Mouse (Mus musculus) limb, embryonic 13.5 days (tissue): ENCODE data around the gene Dvl2. TPM values are rescaled to one million over a fixed set of nuclear protein-coding genes. Genes with fewer than 3 reads are reported as not detected.
A peak's percentile ranks its signal among the peaks of the same experiment; 100 is the strongest.

Experiments used
- ATAC-seq: fragments of 200-750 bp; cut with Nextera tagmentation; 2 replicates; pipeline ENCODE4 v1.8.0; 2017; ENCODE audit warnings: low read depth, moderate number of reproducible peaks, moderate TSS enrichment; ENCODE audit not compliant: low FRiP score
- H3K27ac ChIP-seq: fragments of 300-500 bp; sonication (generic); 2 replicates; pipeline ENCODE4 v1.5.1; 2015; ENCODE audit warnings: inconsistent platforms, mild to moderate bottlenecking, moderate library complexity
- H3K27me3 ChIP-seq: fragments of 300-500 bp; sonication (generic); 2 replicates; pipeline ENCODE4 v1.6.1; 2015; ENCODE audit warnings: mild to moderate bottlenecking, inconsistent platforms
- H3K36me3 ChIP-seq: fragments of 300-500 bp; sonication (generic); 2 replicates; pipeline ENCODE4 v1.6.1; 2015; ENCODE audit warnings: inconsistent platforms, mild to moderate bottlenecking, moderate library complexity
- H3K4me1 ChIP-seq: fragments of 300-500 bp; sonication (generic); 2 replicates; pipeline ENCODE4 v1.6.1; 2015; ENCODE audit warnings: inconsistent platforms
- H3K4me2 ChIP-seq: fragments of 300-500 bp; sonication (generic); replicated peaks from 2 replicates; pipeline ENCODE4 v1.6.1; 2015; ENCODE audit warnings: inconsistent platforms, mild to moderate bottlenecking, moderate library complexity
- H3K4me3 ChIP-seq: fragments of 300-500 bp; sonication (generic); 2 replicates; pipeline ENCODE4 v1.5.1; 2015; ENCODE audit warnings: moderate library complexity, mild to moderate bottlenecking, inconsistent platforms
- H3K9ac ChIP-seq: fragments of 300-500 bp; sonication (generic); 2 replicates; pipeline ENCODE4 v1.6.1; 2015; ENCODE audit warnings: mild to moderate bottlenecking, inconsistent platforms
- H3K9me3 ChIP-seq: fragments of 300-500 bp; sonication (generic); 2 replicates; pipeline ENCODE4 v1.6.1; 2016; ENCODE audit warnings: inconsistent platforms
- WGBS: fragments of 180-500 bp; shearing (Covaris S2); methylation state at CpG from one replicate; pipeline ENCODE4 v1.1.7; 2015; 5-methylcytosine and 5-hydroxymethylcytosine counted together
- polyA plus RNA-seq: library from polyadenylated mRNA; unstranded; fragments of >200 nt; fragmentation: Nextera tagmentation; extraction: Ambion mirVana; gene quantifications from 2 replicates; pipeline ENCODE4 v1.2.1, GENCODE M21; 2015

Dvl2 gene
- polyA plus RNA-seq, 1 experiment from 2014 or later: 59.8 TPM

DNA sequence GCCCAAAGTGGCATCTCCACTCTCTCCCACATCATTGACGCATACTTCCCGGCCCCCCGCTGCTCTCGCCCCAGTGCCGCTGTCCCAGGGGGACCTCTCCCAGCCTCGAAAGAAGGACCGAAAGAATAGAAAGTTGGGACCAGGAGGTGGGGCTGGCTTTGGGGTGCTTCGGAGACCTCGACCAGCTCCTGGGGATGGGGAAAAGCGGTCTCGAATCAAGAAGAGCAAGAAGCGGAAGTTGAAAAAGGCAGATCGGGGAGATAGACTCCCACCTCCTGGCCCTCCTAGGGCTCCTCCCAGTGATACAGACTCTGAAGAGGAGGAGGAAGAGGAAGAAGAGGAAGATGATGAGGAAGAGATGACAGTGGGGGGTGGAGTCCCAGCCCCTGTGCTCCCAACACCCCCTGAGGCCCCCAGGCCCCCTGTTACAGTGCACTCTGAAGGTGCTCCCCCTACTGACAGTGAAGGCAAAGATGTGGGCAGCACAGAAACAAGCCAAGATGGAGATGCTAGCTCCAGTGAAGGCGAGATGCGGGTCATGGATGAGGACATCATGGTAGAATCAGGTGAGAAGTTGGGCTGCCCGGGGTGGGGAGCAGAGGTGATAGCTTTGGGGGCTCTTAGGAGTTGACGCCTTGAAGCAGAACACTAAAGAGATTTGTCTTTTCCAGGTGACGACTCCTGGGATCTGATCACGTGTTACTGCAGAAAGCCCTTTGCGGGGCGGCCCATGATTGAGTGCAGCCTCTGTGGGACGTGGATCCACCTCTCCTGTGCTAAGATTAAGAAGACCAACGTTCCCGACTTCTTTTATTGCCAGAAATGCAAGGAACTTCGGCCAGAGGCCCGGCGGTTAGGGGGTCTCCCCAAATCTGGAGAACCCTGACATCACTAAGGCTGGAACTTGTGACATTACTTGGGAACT, 1.6 kb upstream of the Dvl2 start:
- Histone ChIP-seq H3K9ac (peak overlapping the region; percentile 6; the same call in 1 of the 2 replicates), H3K4me2 (no peak overlapping the region), H3K9me3 (no peaks in the 10 kb centered on the region), H3K4me1 (peaks cover 59% of the 10 kb centered on the region), H3K4me3 (peak overlapping the region; percentile 98; the same call in 1 of the 2 replicates), H3K27ac (no peak overlapping the region), H3K27me3 (no peaks in the 10 kb centered on the region), H3K36me3 (peaks cover 35% of the 10 kb centered on the region)
- ATAC-seq: no peak
- WGBS: 92% methylated on average over 27 of the region's 27 CpGs

DNA sequence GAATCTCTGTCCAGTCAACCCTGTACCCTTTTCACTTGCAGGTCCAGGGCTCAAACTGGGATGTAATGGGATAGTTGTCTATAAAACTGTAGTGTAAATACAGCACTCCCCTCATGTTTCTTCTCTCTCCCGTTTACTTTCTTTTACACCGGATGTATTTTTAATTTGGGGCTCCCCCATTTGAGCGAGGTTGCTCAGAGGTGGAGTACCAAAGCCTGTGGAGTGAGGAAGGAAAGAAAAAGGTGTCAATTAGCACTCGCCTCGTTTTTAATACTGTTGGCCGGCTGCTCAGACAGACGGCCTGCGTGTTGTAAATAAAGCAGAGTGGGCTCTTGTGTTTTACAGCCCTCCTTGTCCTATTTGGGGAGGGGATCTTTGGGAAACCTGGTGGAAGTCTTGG, 729 bp upstream of the Dvl2 start:
- Histone ChIP-seq H3K27me3 (no peaks in the 10 kb centered on the region), H3K4me2 (peak overlapping the region; percentile 96; the same call in 1 of the 2 replicates), H3K4me1 (peaks cover 55% of the 10 kb centered on the region), H3K9ac (no peak overlapping the region), H3K27ac (no peak overlapping the region), H3K36me3 (peaks cover 30% of the 10 kb centered on the region), H3K4me3 (peak overlapping the region; percentile 81), H3K9me3 (no peaks in the 10 kb centered on the region)
- 60% methylated on average over 8 of the region's 8 CpGs for WGBS
- no peak for ATAC-seq

DNA sequence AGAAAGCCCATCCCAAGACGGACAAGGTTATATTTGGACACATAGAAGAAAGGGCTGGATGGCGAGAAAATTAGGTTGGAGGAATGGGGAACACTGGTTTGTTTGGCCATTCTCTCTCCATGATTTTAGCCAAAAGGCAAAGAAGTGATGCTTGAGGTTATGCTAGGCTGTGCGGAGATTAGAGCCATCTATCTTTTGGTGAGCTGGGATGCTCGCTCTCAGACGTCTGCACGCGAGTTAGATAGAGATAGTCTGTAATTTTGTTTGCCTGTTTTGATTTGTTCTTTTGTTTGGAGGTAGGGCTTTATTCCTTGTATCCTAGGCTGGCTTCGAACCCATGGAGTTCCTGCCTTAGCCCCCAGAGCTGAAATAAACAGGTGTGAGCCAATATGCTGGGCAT, 764 bp downstream of the Dvl2 start:
- WGBS: 11% methylated on average over 8 of the region's 8 CpGs
- peak overlapping the region; percentile 84 for H3K9ac ChIP-seq
- H3K4me1 ChIP-seq: peaks cover 53% of the 10 kb centered on the region

DNA sequence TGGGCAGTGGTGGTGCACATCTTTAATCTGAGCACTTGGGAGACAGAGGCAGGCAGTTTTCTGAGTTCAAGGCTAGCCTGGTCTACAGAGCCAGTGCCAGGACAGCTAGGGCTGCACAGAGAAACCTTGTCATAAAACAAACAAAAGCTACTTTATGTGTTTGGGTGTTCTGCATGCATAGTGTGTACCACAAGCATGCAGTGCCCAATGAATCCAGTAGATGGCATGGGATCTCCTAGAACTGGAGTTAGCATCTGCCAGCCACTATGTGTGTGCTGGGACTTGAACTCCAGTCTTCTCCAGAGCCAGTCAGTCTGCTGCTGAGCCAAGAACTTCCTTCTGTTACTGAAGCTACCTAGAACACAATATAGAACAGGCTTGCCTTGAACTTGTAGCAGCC, 1.5 kb downstream of the Dvl2 start:
- Histone ChIP-seq H3K4me1 (peaks cover 53% of the 10 kb centered on the region), H3K4me3 (peak overlapping the region; percentile 81), H3K4me2 (peak overlapping the region; percentile 96), H3K9me3 (no peaks in the 10 kb centered on the region), H3K27ac (no peak overlapping the region), H3K27me3 (no peaks in the 10 kb centered on the region), H3K9ac (peak overlapping the region; percentile 60; the same call in 1 of the 2 replicates), H3K36me3 (peaks cover 51% of the 10 kb centered on the region)
- no peak for ATAC-seq

More for the DNA sequence above, 764 bp downstream of the Dvl2 start:
- H3K4me3 ChIP-seq: peak overlapping the region; percentile 81
- no peaks in the 10 kb centered on the region for H3K9me3 ChIP-seq
- H3K27ac ChIP-seq: peak overlapping the region; percentile 96
- H3K4me2 ChIP-seq: peak overlapping the region; percentile 96
- ATAC-seq: no peak
- H3K36me3 ChIP-seq: peaks cover 44% of the 10 kb centered on the region
- no peaks in the 10 kb centered on the region for H3K27me3 ChIP-seq

DNA sequence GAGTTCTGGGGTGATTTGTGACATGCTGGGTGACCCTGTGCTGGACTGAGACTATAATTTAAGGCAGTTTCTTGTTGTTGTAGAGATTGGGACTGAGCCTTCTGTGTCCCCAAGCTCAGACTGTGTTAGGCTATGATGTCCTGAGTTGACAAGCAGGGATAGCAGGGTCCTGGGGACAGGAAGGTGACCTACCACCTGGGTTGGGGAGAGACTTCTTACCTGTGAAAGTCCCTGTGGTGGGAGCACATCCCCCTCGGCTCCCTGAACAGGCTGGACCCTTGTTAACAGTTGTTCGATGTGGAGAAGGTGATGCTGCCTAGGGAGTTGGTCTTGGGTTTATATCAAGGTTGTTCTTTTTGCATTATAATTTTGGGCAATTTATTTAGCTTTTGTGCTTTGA, 2.1 kb downstream of the Dvl2 start:
- Histone ChIP-seq H3K4me1 (peaks cover 51% of the 10 kb centered on the region), H3K4me3 (peak overlapping the region; percentile 81), H3K9ac (peak overlapping the region; percentile 60), H3K27me3 (no peaks in the 10 kb centered on the region), H3K36me3 (peaks cover 57% of the 10 kb centered on the region), H3K27ac (no peak overlapping the region), H3K9me3 (no peaks in the 10 kb centered on the region), H3K4me2 (peak overlapping the region; percentile 96)
- ATAC-seq: no peak
- WGBS: 92% methylated on average over 2 of the region's 2 CpGs

DNA sequence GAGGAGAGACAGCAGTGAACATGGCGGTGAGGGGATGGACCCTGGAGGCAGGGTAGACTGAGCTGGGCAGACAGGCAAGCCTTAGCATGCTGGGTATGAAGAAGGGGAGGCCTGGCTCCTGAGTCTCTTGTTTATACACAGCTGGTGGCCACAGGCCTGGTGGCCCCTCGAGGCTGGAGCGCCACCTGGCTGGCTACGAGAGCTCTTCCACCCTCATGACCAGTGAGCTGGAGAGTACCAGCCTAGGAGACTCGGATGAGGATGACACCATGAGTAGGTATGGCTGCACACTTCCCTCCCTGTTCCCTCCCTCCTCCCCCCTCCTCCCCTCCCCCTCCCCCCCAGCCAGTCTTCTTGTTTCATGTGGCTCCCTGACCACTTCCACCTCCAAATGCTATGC, 5.1 kb downstream of the Dvl2 start:
- Histone ChIP-seq H3K9me3 (no peaks in the 10 kb centered on the region), H3K4me2 (no peak overlapping the region), H3K4me1 (peaks cover 31% of the 10 kb centered on the region), H3K9ac (no peak overlapping the region), H3K27me3 (no peaks in the 10 kb centered on the region), H3K27ac (no peak overlapping the region), H3K36me3 (peaks cover 62% of the 10 kb centered on the region), H3K4me3 (no peak overlapping the region)
- WGBS: 68% methylated on average over 5 of the region's 5 CpGs
- ATAC-seq: no peak

DNA sequence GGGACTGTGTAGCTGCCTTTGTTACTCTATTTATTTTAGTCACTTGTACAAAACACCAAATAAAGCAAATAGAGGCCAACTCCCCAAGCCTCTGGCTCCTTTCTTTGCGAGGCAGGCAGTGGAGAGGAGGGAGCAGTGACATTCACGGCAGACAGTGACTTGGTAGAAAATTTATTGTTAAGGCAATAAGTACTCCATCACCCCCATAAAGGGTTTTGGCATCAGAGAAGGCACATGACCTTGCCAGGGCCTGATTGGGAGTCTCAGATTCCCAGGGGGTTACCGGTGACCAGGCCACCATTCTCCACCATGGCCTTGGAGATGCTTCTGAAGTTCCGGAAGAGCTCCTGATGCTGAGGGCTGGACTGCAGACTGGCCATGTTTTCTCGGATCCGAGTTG, 9.6 kb downstream of the Dvl2 start:
- H3K9me3 ChIP-seq: no peaks in the 10 kb centered on the region
- H3K4me3 ChIP-seq: no peak overlapping the region
- WGBS: 82% methylated on average over 6 of the region's 6 CpGs
- H3K36me3 ChIP-seq: peaks cover 91% of the 10 kb centered on the region
- no peak overlapping the region for H3K27ac ChIP-seq
- peaks cover 13% of the 10 kb centered on the region for H3K4me1 ChIP-seq
- no peaks in the 10 kb centered on the region for H3K27me3 ChIP-seq
- H3K9ac ChIP-seq: no peak overlapping the region
- no peak overlapping the region for H3K4me2 ChIP-seq
- ATAC-seq: no peak

DNA sequence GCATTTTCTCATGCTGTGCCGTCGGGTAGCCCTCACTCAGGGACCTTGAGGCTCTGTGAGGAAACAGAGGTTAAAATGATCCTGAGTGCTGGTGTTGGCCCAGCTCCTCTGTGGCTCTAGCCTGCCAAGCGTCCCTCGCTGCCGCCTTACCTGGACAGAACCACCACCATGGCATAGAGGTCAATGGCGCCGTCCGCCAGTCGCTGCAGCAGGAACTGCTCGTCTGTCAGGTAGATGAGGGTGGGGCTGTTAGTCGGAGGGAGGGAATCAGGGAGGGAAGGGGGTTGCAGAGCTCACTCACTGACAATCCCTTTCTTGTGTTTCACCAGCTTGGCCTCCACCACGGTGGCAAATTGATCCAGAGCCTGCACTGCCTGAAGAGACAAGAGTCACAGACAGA, 10.2 kb downstream of the Dvl2 start:
- Histone ChIP-seq H3K27ac (no peak overlapping the region), H3K9me3 (no peaks in the 10 kb centered on the region), H3K9ac (no peak overlapping the region), H3K27me3 (no peaks in the 10 kb centered on the region), H3K36me3 (peaks cover 86% of the 10 kb centered on the region), H3K4me3 (no peak overlapping the region), H3K4me2 (no peak overlapping the region), H3K4me1 (peaks cover 13% of the 10 kb centered on the region)
- 90% methylated on average over 12 of the region's 12 CpGs for WGBS
- ATAC-seq: no peak

DNA sequence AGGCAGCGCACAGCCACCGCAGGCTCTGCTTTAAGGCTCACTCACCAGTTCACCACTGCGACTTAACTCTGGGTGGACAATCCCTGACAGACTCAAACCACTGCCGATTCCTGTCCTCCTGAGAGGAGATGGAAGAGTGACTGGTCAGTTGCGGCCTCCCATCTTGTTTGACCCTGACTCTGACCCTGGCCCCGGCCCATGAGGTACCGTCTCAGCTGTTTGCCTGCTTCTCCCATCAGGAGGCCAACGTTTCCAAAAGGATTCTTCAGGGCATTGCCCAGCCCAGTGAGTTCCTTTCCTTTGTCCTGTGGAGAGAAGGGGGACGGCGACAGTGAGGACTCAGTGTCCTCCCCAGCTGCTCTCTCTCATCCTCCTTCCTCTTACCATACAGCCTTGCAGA, 10.6 kb downstream of the Dvl2 start:
- peaks cover 13% of the 10 kb centered on the region for H3K4me1 ChIP-seq
- H3K9me3 ChIP-seq: no peaks in the 10 kb centered on the region
- WGBS: 88% methylated on average over 10 of the region's 10 CpGs
- no peaks in the 10 kb centered on the region for H3K27me3 ChIP-seq
- no peak overlapping the region for H3K27ac ChIP-seq
- no peak overlapping the region for H3K4me3 ChIP-seq
- H3K36me3 ChIP-seq: peaks cover 81% of the 10 kb centered on the region
- no peak overlapping the region for H3K9ac ChIP-seq
- ATAC-seq: no peak
- H3K4me2 ChIP-seq: no peak overlapping the region

DNA sequence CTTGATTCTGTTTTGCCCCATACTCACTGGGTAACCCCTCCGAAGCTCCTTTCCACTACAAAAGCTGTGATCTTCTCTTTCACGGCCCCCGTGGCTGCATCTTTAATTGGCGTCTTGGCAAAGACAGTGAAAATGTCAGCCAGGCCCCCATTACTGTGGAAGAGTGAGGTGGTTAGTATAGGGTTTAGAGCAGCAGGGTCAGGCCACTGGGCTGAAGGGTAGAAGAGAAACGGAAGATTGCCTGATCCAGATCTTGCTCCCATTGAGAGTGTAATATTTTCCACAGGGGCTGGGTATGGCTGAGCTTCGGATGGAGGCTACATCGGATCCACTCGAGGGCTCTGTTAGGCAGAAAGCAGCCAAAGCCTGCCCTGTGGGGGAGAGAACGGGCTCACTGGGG, 12.5 kb downstream of the Dvl2 start:
- no peaks in the 10 kb centered on the region for H3K27me3 ChIP-seq
- WGBS: 88% methylated on average over 9 of the region's 9 CpGs

DNA sequence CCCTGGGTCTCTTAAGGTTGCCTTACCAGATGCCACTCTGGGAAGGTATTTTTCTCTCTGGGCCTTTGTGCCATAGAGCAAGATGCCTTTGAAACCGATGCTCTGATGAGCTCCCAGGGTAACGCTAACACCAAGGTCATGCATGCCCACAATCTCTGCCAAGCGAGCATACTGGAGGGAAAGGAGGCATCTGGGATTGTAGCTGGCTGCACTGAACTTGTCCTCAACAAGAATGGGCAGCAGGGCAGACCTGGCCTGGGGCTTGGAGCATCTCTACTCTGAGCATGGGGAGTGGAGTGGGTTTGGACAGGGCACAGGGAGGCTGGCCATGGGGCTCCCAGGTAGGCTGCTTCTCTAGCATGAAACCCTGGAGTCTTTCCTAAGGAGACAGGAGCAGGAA, 13.0 kb downstream of the Dvl2 start:
- no peak for ATAC-seq
- Histone ChIP-seq H3K4me1 (peaks cover 26% of the 10 kb centered on the region), H3K4me2 (no peak overlapping the region), H3K9me3 (no peaks in the 10 kb centered on the region), H3K4me3 (no peak overlapping the region), H3K36me3 (peaks cover 57% of the 10 kb centered on the region), H3K27me3 (no peaks in the 10 kb centered on the region), H3K9ac (0 out of 2 replicates have a peak overlapping the region, but pooled peaks have one; percentile 8), H3K27ac (no peak overlapping the region)
- WGBS: 87% methylated on average over 3 of the region's 3 CpGs

More for the DNA sequence above, 12.5 kb downstream of the Dvl2 start:
- Histone ChIP-seq H3K4me2 (no peak overlapping the region), H3K9ac (no peak overlapping the region), H3K4me3 (no peak overlapping the region), H3K36me3 (peaks cover 62% of the 10 kb centered on the region), H3K9me3 (no peaks in the 10 kb centered on the region), H3K27ac (no peak overlapping the region), H3K4me1 (peaks cover 25% of the 10 kb centered on the region)
- ATAC-seq: no peak

DNA sequence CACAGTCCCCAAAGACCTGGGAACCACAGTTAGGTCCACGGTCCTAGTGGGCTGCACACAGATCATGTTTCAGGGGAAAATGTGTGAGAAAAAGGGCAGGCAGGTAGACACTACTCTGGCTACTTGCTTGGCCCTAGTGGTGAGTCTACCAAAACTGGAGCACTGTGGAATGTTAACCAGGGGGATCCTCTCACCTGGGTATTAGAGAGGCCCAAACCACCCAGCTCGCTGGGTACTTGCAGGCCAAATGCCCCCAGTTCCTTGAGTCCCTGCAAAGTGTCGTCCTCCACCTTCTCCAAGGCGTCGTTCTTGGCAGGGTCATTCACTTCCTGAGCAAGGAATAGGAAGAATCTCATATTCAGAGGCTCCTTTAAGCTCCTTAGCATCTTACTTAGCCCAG, 13.7 kb downstream of the Dvl2 start:
- H3K9me3 ChIP-seq: no peaks in the 10 kb centered on the region
- ATAC-seq: no peak
- peaks cover 50% of the 10 kb centered on the region for H3K36me3 ChIP-seq
- no peak overlapping the region for H3K27ac ChIP-seq
- H3K4me2 ChIP-seq: peak overlapping the region; percentile 79
- H3K4me3 ChIP-seq: peak overlapping the region; percentile 62
- H3K9ac ChIP-seq: peak overlapping the region; percentile 83; the same call in 1 of the 2 replicates
- H3K27me3 ChIP-seq: no peaks in the 10 kb centered on the region
- WGBS: 46% methylated on average over 5 of the region's 5 CpGs
- H3K4me1 ChIP-seq: peaks cover 29% of the 10 kb centered on the region
